Mouse (Mus musculus) embryo, embryonic 11 days (tissue): ENCODE results near the gene Proser1.

ENCODE experiments used
- DNase-seq: peaks from one replicate; pipeline ENCODE4 v3.0.0-alpha.2; 2015

Gene Proser1

GRCm38 (mm10) chr3:53463046-53463764 lies at the start of gene Proser1, which contains the start of gene Nhlrc3:
Gene Proser1, plus strand, starts transcription at chr3:53463666.
Gene Nhlrc3, minus strand, starts transcription at chr3:53463332.
- DNase-seq, result peak; percentile 95

DNA sequence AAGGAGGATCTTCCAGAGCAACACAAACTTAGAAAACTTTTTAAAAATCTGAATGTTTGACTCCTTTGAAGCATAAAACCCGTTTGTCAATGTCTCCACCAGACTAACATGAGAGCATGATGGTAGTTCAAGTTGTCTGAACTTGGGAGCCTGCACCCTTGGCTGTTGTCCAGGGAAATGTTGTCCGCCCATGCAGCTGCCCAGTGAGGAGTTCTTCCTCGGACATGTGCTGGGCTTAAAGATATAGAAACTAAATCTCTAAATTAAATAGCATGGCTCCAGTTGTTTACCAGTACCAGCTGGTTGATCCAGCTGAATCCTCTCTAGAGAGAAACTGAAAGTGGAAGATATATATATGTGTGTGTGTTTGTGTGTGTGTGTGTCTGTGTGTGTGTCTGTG lies 49.5 kb upstream of the Proser1 start:
- DNase-seq, result no peak

- peak; percentile 33 for DNase-seq
These were observed 47.4 kb upstream of the Proser1 start for GRCm38 (mm10) chr3:53416036-53416506.

- no peak for DNase-seq
These were observed 45.8 kb upstream of the Proser1 start for GRCm38 (mm10) chr3:53417701-53418100.

- DNase-seq, result no peak
These were observed 41.8 kb upstream of the Proser1 start for GRCm38 (mm10) chr3:53421656-53422055.

DNA sequence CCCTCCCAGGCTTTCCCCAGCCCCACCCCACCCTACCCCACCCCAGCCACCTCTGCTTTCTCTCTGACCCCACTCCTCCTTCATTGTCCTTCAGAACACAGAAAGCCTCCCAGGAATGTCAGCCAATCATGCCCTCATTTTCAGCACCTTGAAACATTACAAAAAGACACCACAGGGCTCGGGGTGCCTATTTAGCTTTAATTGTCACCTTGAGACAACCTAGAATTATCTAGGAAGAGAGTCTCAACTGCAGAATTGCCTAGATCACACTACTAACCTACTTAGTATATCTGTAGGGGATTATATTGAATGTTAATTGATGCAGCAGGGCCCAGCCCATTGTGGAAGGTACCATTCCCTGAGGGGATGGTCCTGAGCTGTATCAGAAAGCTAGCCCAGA lies 40.8 kb upstream of the Proser1 start:
- DNase-seq, result no peak

- DNase-seq, result no peak
These were observed 39.9 kb upstream of the Proser1 start for GRCm38 (mm10) chr3:53423576-53423975.

- no peak for DNase-seq
These were observed 28.9 kb upstream of the Proser1 start for GRCm38 (mm10) chr3:53434610-53435009.

- DNase-seq, result no peak
These were observed 26.9 kb upstream of the Proser1 start for GRCm38 (mm10) chr3:53436550-53436949.

GRCm38 (mm10) chr3:53445540-53445939 lies 17.9 kb upstream of the Proser1 start:
- DNase-seq, result peak; percentile 8

DNA sequence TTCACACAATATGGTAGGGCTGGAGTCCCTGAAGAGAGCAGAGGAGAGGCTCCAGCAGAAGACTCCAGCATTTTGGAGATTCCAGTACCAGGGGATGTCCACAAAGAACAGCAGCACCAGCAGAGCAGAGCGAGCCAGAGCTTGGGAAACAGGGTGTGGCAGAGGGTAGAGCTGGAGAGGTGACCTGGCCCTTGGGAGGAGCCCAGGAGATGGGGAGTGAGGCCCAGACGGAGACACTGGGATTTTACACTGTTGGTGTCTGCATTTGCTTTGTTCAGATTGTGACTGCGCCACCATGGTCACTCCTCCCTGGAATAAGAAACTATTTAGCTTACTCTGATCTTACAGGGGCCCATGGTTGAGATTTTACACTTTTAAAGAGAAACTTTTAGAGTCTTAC lies 16.7 kb upstream of the Proser1 start:
- DNase-seq, result no peak

GRCm38 (mm10) chr3:53448208-53448607 lies 15.3 kb upstream of the Proser1 start:
- peak; percentile 86 for DNase-seq

GRCm38 (mm10) chr3:53450666-53451065 lies 12.8 kb upstream of the Proser1 start:
- no peak for DNase-seq

GRCm38 (mm10) chr3:53452351-53452750 lies 11.1 kb upstream of the Proser1 start:
- DNase-seq, result no peak

- DNase-seq, result no peak
These were observed 10.1 kb upstream of the Proser1 start for GRCm38 (mm10) chr3:53453346-53453745.

DNA sequence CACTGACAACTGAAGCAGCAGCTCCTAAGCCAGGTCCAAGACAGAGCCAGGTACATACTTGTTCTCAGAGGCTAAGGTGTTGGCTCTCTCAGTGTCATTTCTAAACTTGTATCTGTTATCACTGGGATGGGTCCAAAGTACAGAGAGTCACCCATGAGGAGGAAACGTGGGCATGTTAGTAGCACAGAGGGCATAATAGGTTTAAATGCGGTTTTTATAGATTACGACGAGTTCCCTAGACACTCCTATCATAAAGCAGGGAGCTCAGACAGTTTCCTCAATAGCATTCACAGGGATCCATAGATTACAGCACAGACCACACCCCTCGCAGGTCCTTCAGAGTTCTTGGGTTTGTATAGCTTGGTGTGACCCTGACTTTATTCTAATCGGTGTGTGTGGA lies 9.5 kb upstream of the Proser1 start:
- DNase-seq, result no peak

DNA sequence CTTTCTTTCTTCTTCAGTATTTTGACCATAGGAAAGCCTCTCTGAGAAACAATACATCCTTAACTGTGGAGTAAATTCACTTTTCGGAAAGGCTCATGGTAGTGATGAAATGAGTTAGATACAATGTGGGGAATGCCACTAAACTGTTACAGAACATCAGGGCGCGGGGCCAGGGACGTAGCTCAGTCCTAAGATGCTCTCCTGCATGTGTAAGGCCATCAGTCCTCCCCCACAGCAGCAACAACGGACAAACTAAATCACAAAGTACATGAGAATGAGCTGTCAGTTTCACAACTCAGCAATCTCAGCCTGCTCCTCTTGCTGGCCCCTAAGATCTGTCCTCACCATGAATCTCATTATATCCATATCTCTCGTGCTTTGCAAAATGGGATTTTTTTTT lies 8.9 kb upstream of the Proser1 start:
- no peak for DNase-seq

DNA sequence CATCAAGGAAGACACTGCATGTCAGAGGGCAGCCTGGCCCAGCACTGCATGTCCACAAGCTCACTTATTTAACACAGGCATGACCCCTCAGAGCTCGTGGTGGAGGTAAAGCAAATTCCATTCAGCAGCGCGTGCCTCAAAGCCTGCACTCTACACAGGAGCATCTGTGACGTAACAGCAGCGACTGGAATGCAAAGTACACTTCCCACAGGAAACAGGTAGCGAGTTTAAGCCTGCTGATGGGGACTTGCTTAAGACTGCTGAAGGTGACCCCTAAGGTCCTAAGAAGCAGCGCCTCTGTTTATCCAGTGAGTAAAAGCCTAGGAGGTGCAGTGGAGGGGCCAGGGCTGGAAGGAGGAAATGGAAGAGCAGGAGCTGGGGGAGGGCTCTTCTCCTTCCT lies 8.5 kb upstream of the Proser1 start:
- no peak for DNase-seq

DNA sequence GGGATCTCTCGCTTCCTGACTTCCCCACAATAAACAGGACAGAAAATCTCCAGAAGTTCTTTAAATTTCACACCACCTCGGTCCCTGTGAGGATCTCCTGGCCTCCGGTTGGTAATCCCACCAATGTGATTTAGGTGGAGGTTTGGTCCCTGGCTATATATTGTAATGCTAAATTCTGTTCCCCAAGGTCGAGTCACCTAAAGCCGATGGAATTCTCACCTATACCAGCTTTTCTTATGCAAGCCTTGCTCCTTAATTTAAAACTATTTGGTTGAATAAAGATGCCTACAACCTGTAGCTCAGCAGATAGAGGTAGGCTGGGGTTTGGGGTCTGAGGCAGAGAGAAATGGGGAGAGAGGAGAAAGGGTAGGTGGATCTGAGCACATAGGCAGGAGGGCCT lies 5.7 kb upstream of the Proser1 start:
- no peak for DNase-seq

DNA sequence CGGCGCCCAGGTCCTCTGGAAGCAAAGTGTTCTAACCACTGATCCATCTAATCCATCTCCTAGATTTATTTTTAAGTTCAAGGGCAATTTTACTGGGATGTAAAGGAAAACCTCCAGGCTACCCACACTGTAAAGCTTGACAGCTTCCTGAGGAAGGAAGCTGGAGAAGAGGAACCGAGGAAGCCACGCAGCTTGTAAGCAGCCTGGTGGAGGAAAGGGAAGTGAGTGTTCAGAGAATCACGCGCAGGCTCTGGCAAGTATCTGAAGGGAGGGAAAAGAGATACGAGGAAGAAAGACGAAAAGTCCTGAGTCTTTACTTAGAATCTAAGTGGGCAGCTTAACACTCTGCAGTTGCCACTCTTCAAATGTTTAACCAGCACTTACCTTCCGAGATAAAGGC lies 3.4 kb upstream of the Proser1 start:
- no peak for DNase-seq

- DNase-seq, result no peak
These were observed 793 bp upstream of the Proser1 start for GRCm38 (mm10) chr3:53462701-53463045.

GRCm38 (mm10) chr3:53463765-53464114 lies 274 bp downstream of the Proser1 start:
- no peak for DNase-seq

DNA sequence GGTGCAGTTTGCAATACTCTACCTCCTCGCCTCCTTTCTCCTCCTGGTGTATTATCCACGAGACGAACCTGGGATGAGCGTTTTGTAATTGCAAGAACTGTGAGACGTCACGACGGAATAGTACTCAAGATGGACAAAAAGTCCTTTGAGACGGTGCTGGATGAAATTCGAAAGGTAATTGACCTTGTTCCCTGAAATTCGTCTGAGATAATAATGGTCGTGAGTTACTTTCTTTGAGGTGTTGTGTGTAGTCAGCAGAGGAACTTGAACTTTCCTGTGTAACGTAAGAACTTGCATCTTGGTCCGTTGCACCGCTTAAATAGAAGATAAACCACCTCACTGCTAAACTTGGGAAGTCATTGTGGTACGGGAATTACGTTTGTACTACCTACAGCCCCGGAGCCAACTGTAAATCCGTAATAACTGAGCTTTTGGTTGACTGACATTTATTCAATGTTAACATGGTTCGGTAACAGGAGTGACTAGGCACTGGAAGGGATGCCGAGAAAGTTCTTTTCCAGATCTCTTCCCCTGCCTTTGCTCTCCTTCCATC lies 756 bp downstream of the Proser1 start:
- peak; percentile 49 for DNase-seq

DNA sequence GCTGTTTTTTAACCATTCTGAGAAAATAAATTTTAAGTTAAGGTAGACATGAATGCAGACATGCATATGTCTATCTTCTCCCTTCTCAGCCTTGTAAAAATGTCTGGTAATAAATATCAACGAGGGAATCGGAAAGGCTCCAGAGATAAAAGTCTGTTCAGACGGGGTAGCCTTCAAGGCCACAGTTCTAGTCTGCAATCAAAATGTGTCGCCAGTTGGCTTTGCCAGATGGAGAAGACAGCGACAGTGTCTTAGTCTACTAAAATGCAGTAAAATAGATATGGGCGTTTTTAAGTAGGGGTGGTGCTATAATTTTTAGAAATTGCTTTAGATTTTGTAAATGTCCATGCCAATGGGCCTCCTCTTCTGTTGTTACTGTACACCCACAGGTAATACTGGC lies 1.9 kb downstream of the Proser1 start:
- DNase-seq, result no peak

DNA sequence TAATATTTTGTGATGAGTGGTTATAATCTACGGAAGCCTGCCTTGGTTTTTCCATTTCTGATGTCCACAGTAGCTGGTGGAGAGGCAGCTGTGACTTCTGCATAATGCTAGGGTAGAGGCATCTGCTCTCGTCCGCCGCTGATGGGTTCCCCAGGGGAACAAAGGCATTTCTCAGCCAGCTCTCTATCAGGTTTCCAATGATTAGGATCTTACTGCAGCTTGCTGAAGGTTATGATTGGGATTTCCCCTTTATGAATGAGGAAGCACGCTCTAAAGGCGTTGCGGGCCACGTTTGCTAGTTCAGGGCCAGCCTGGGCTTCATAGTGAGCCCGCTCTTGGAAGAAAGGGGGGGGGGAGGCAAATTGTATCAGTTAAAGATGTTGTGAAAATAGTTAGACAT lies 3.0 kb downstream of the Proser1 start:
- DNase-seq, result peak; percentile 21
